Mouse (Mus musculus) limb, embryonic 13.5 days (tissue): ENCODE results near the gene Psmd1. TPM values are rescaled to one million over a fixed set of nuclear protein-coding genes. Genes with fewer than 3 reads are reported as not detected.
"Not testable (repeated sequence)": the region's sequence is repeated elsewhere in the genome, so short reads cannot be mapped to it uniquely, and the experiment has no call there.

Experiments used
- ATAC-seq: fragments of 200-750 bp; cut with Nextera tagmentation; 2 replicates; pipeline ENCODE4 v1.8.0; 2017; ENCODE audit warnings: low read depth, moderate number of reproducible peaks, moderate TSS enrichment; ENCODE audit not compliant: low FRiP score
- H3K27ac ChIP-seq: fragments of 300-500 bp; sonication (generic); 2 replicates; pipeline ENCODE4 v1.5.1; 2015; ENCODE audit warnings: inconsistent platforms, mild to moderate bottlenecking, moderate library complexity
- H3K27me3 ChIP-seq: fragments of 300-500 bp; sonication (generic); 2 replicates; pipeline ENCODE4 v1.6.1; 2015; ENCODE audit warnings: mild to moderate bottlenecking, inconsistent platforms
- H3K36me3 ChIP-seq: fragments of 300-500 bp; sonication (generic); 2 replicates; pipeline ENCODE4 v1.6.1; 2015; ENCODE audit warnings: inconsistent platforms, mild to moderate bottlenecking, moderate library complexity
- H3K4me1 ChIP-seq: fragments of 300-500 bp; sonication (generic); 2 replicates; pipeline ENCODE4 v1.6.1; 2015; ENCODE audit warnings: inconsistent platforms
- H3K4me2 ChIP-seq: fragments of 300-500 bp; sonication (generic); replicated peaks from 2 replicates; pipeline ENCODE4 v1.6.1; 2015; ENCODE audit warnings: inconsistent platforms, mild to moderate bottlenecking, moderate library complexity
- H3K4me3 ChIP-seq: fragments of 300-500 bp; sonication (generic); 2 replicates; pipeline ENCODE4 v1.5.1; 2015; ENCODE audit warnings: moderate library complexity, mild to moderate bottlenecking, inconsistent platforms
- H3K9ac ChIP-seq: fragments of 300-500 bp; sonication (generic); 2 replicates; pipeline ENCODE4 v1.6.1; 2015; ENCODE audit warnings: mild to moderate bottlenecking, inconsistent platforms
- H3K9me3 ChIP-seq: fragments of 300-500 bp; sonication (generic); 2 replicates; pipeline ENCODE4 v1.6.1; 2016; ENCODE audit warnings: inconsistent platforms
- WGBS: fragments of 180-500 bp; shearing (Covaris S2); methylation state at CpG from one replicate; pipeline ENCODE4 v1.1.7; 2015; 5-methylcytosine and 5-hydroxymethylcytosine counted together
- polyA plus RNA-seq: library from polyadenylated mRNA; unstranded; fragments of >200 nt; fragmentation: Nextera tagmentation; extraction: Ambion mirVana; gene quantifications from 2 replicates; pipeline ENCODE4 v1.2.1, GENCODE M21; 2015

Psmd1 gene
- polyA plus RNA-seq: 179 TPM in 2 replicates

DNA sequence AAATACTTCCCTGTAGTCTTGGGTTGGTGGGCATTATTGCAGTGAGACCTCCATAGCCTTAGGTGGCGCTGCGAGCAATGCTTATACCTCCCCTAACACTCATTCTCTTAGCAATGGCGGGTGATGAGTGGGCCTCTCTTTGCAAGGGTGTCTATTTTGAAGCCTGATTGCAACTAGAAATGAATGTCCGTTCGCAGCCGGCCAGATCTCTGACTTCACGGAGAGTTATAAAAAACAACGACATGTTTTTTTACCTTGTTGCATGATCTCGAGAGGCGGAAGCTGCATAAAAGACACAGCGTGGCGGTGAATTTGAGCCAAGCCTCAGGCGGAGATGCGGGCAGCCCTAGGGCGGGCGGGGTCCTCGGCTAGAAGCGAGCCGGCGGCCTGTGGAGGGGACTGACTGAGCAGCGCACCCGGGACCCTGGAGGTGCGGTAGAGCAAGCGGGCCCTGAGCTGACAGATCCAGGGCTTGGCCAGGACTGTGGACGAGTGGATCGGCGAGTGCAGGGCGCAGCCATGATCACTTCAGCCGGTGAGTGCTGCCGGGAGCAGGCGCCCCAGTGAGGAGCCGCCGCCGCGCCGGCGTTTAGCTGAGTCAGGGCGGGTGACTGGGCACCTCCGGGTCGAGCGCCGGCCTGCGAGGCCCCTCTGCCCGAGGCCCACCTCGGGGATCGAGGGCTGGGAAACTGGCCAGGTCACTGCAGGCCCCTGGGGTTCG is at the start of gene Psmd1:
Psmd1 (plus strand) TSS at position 117 of the 721 bp plus-strand sequence.
- peak within 1 kb of the TSS; percentile 98 for H3K4me3 ChIP-seq
- H3K27me3 ChIP-seq: no peaks in the 10 kb centered on the region
- WGBS: under 1% methylated on average over 47 of the region's 47 CpGs
- H3K36me3 ChIP-seq: peaks cover 4% of the 10 kb centered on the region
- peak within 1 kb of the TSS; percentile 93 for H3K4me2 ChIP-seq
- H3K9me3 ChIP-seq: no peaks in the 10 kb centered on the region
- ATAC-seq: peak; percentile 95
- H3K9ac ChIP-seq: peak within 1 kb of the TSS; percentile 99
- peaks cover 10% of the 10 kb centered on the region for H3K4me1 ChIP-seq
- peak within 1 kb of the TSS; percentile 72 for H3K27ac ChIP-seq

DNA sequence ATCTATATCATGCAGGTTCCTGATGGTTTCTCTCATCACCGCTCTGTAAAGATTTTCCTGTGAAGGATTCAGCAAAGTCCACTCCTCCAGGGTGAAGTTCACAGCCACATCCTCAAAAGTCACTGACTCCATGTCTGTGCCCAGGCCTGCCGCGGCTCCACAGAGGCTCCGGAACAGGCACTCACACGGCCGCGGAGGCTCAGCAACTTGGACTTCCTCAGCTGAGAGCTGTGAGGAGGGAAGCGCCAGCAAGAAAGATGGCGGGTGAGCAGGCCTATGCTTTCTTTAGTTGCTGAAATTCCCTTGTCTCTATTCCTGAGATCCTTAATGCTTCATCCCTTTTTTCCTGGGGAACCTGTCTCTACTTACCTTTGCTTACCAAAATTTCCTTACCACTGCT is 48.4 kb upstream of the Psmd1 start:
- not testable (repeated sequence) for H3K4me3 ChIP-seq, ATAC-seq, H3K9me3 ChIP-seq, H3K4me2 ChIP-seq, H3K36me3 ChIP-seq, H3K27ac ChIP-seq, H3K9ac ChIP-seq
- peaks cover 37% of the 10 kb centered on the region for H3K27me3 ChIP-seq
- 96% methylated on average over 9 of the region's 9 CpGs for WGBS
- H3K4me1 ChIP-seq: peaks cover 10% of the 10 kb centered on the region; the same call in 1 of the 2 replicates

DNA sequence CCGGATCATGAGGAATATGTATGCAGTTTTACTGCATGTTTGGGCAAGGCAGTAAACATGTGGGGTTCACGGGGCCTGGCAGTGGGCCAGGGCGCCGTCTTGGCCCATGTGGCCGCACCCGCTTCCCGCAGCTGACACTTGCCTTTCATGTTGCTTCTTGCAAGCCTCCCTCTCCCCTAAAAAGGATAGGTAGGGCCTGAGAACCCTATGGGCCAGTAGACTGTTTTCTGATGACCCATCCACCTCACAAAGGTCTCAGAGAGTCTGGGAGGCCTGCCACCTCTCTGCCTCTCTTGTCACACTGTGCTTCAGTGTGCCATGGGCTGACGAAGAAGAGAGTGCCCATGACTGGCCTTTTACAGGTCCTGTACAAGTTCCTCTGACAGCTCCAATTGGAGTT is 47.7 kb upstream of the Psmd1 start, which contains the start of gene Spata3:
Spata3 (plus strand) TSS at position 301 of the 400 bp plus-strand sequence.
- no peaks in the 10 kb centered on the region for H3K36me3 ChIP-seq
- no peak within 1 kb of the TSS for H3K4me3 ChIP-seq
- H3K9ac ChIP-seq: no peak within 1 kb of the TSS
- no peak within 1 kb of the TSS for H3K27ac ChIP-seq
- peaks cover 4% of the 10 kb centered on the region; the same call in 1 of the 2 replicates for H3K9me3 ChIP-seq
- peaks cover 10% of the 10 kb centered on the region; the same call in 1 of the 2 replicates for H3K4me1 ChIP-seq
- ATAC-seq: no peak
- peaks cover 42% of the 10 kb centered on the region for H3K27me3 ChIP-seq
- 89% methylated on average over 8 of the region's 8 CpGs for WGBS
- H3K4me2 ChIP-seq: no peak within 1 kb of the TSS

DNA sequence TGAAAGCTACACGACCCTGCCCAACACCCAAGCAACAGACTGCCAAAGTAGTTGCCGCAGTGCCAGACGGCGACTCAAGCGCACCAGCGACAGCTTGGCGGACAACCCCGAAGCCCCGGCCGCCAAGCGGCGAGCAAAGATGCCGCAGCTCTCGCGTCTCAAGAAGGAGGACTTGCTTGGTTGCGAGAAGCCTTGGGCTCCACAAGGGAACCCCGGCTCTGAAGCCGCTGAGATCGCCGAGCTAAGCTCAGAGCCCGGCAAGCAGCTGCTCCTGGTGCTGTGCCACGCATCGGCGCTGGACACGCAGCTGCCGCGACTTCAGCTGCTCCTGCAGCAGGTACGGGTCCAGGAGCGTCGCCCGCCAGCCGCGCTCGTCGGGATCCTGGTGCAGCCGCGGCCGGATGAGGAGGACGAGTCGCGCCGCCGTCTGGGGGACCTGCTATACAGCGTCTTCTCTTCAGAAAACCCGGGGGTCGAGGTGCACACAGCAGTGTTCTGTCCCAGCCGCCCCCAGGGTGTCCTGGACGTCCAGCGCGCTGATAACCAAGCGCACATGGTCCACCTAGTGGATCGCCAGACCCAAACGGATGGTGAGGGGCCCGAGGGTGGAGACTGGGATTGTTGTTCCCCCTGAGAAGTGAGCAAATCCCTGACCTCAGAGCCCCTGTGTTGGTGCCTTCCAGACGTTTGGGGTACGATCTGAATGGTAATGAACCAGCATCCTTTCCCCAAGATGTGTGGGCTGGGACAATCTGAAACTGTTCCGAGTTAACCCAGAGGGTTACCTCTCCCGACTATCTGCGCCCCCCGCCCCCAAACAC is 45.7 kb upstream of the Psmd1 start:
- Histone ChIP-seq H3K4me3 (peak overlapping the region; percentile 57), H3K9me3 (no peaks in the 10 kb centered on the region), H3K9ac (peak overlapping the region; percentile 62), H3K27me3 (peaks cover 48% of the 10 kb centered on the region), H3K27ac (no peak overlapping the region), H3K4me1 (peaks cover 10% of the 10 kb centered on the region; the same call in 1 of the 2 replicates), H3K4me2 (peak overlapping the region; percentile 94), H3K36me3 (no peaks in the 10 kb centered on the region)
- WGBS: 3% methylated on average over 60 of the region's 60 CpGs
- ATAC-seq: peak; percentile 69

DNA sequence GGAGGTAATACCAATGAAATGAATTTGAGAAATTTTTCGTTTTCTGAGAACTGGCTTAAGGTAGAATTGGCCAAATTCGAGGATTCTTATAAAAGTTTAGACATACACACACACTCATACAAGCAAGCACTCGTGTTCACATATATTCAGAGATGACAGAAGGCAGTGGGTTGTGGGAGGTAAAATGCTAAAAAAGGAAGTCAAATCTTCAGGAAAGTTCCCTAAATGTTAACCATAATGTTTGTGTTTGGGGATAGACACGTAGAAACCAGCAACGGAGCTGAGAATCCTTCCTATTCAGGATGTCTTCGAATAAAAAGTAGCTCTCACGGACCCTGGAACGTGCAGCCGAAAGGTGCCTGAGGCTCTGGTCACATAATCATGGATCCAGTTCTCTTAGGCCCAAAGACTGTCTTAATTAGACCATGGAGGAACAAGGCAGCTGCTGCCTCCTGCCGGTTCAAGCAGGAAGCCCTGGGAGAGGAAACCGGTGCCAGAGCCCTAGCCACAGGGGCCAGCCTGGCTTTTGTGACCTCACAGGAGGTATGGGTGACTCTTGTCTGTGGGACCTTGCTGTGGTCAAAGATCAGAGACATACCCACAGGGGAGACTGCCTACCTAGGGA is 42.7 kb upstream of the Psmd1 start:
- WGBS: 64% methylated on average over 11 of the region's 11 CpGs
- H3K9ac ChIP-seq: no peak overlapping the region
- H3K4me3 ChIP-seq: no peak overlapping the region
- H3K4me1 ChIP-seq: peaks cover 10% of the 10 kb centered on the region; the same call in 1 of the 2 replicates
- no peak overlapping the region for H3K27ac ChIP-seq
- H3K4me2 ChIP-seq: no peak overlapping the region
- no peaks in the 10 kb centered on the region for H3K36me3 ChIP-seq
- no peaks in the 10 kb centered on the region for H3K9me3 ChIP-seq
- no peak for ATAC-seq
- H3K27me3 ChIP-seq: peaks cover 46% of the 10 kb centered on the region

DNA sequence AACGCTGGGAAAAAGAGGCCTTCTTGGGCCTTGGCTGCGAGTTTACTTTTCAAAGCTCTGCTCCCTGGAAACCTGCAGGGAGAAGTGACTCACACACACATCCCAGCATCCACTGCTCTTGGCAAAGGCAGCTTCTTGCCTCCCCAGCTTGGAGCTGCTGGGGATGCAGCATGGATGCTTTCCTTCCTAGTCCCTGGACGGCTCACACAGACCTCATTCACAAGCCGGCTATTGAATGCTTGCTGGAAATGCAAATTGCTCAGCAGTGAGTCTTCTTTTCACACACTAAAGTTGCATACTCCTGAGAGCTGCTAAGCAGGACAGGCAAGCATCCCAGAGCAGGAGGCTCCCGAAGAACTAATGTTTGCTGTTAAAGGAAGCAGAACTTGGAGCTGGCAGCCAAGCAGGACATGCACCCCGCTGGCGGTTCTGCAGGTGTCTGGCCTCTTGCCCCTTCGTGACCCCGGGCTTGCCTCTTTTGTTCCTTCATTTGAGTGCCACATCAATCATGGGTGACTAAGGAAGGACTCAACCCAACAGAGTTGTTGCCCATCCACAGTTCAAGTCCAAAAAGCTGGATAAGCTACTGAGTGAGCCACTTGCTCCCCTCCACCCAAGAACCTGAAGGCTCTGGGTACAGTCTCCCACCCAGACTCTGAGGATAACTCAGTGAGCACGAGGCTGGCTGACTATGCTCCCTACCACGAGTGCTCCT is 31.8 kb upstream of the Psmd1 start:
- 23% methylated on average over 11 of the region's 11 CpGs for WGBS
- H3K36me3 ChIP-seq: no peaks in the 10 kb centered on the region
- no peaks in the 10 kb centered on the region for H3K4me1 ChIP-seq
- H3K27ac ChIP-seq: no peak overlapping the region
- H3K4me2 ChIP-seq: no peak overlapping the region
- H3K4me3 ChIP-seq: no peak overlapping the region
- H3K27me3 ChIP-seq: peaks cover 13% of the 10 kb centered on the region; the same call in 1 of the 2 replicates
- H3K9ac ChIP-seq: no peak overlapping the region
- ATAC-seq: no peak
- H3K9me3 ChIP-seq: no peaks in the 10 kb centered on the region

DNA sequence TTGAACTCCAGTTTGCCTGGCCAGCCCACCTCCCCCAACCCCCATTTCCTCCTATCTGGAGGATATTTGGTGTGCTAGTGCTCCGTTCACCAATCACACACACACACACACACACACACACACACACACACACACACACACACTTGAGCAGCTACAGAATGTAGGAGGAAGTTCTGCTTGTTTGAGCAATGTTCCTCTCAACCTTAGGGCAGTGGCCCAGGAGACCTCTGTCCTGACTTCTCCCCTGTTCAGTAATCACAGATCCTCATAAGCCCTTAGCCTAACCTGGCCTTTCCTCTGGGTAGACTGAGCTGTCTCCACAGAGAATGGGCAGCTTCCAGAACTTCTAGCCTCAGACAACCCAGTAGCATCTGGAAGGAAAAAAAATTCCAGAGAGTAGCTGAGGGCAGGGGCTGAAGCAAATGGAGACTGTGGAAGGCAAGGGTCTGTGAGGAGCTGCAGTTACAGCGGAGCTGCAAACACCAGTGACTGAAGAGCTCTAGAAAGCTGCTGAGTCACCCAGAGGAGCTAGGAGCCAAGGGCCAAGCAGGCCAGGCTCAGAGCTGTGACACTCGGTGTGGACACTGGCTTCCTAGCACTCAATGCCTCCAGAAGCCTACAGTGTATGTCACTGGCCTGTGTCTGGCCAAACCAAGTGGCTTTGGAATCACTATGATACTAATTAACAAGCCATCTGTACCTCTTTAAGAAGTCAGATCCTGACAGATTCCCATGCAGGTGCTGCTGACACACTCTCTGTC is 25.8 kb upstream of the Psmd1 start:
- WGBS: 60% methylated on average over 3 of the region's 3 CpGs

DNA sequence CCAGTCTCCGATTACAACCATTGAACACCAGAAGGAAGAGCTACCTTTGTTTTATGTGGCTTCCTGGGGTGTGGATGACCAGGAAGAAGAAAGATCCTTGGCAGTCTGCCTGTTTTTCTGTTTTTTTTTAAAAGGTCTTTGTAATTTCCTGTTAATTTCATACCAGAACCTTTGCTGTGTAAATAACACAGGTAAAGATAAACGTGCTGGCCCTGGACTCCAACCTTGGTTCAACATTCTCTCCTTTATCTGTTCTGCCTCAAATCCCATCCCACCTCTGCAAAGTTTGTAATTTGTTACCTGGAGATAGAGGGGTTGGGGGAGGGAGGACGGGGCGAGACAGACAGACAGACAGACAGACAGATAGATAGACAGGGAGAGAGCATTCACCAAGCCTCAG is 24.1 kb upstream of the Psmd1 start:
- H3K9me3 ChIP-seq: peaks cover 16% of the 10 kb centered on the region; the same call in 1 of the 2 replicates
- no peak overlapping the region for H3K9ac ChIP-seq
- no peak overlapping the region for H3K27ac ChIP-seq
- ATAC-seq: no peak
- no peak overlapping the region for H3K4me3 ChIP-seq
- H3K27me3 ChIP-seq: peaks cover 25% of the 10 kb centered on the region
- no peaks in the 10 kb centered on the region for H3K4me1 ChIP-seq
- WGBS: 68% methylated on average over 4 of the region's 4 CpGs
- no peak overlapping the region for H3K4me2 ChIP-seq
- H3K36me3 ChIP-seq: no peaks in the 10 kb centered on the region

More for the DNA sequence above, 25.8 kb upstream of the Psmd1 start:
- H3K27ac ChIP-seq: no peak overlapping the region
- peaks cover 8% of the 10 kb centered on the region for H3K27me3 ChIP-seq
- H3K9me3 ChIP-seq: peaks cover 16% of the 10 kb centered on the region; the same call in 1 of the 2 replicates
- no peak overlapping the region for H3K4me3 ChIP-seq
- no peak overlapping the region for H3K4me2 ChIP-seq
- H3K4me1 ChIP-seq: no peaks in the 10 kb centered on the region
- H3K36me3 ChIP-seq: no peaks in the 10 kb centered on the region
- no peak overlapping the region for H3K9ac ChIP-seq
- no peak for ATAC-seq

DNA sequence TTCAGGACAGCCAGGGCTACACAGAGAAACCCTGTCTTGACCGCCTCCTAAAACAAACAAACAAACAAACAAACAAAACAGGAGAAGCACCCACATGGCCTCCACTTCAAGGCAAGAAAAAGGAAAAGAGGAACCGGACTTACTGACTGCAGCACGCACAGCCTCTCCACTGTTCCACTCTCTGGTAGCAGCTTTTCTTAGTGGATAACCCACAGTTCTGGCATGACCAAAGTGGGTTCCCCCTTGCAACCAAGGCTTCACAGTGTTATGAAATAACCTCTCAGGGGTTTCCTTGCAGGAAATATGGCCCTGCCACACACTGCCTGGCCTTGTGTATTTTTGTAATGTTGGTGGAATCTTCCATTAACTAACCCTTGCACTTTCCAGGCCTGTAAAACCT is 23.4 kb upstream of the Psmd1 start:
- Histone ChIP-seq H3K36me3 (no peaks in the 10 kb centered on the region), H3K27me3 (peaks cover 32% of the 10 kb centered on the region), H3K27ac (no peak overlapping the region), H3K9ac (no peak overlapping the region), H3K4me2 (no peak overlapping the region), H3K4me1 (no peaks in the 10 kb centered on the region), H3K9me3 (peaks cover 16% of the 10 kb centered on the region; the same call in 1 of the 2 replicates), H3K4me3 (no peak overlapping the region)
- ATAC-seq: no peak
- 97% methylated on average over 3 of the region's 3 CpGs for WGBS

DNA sequence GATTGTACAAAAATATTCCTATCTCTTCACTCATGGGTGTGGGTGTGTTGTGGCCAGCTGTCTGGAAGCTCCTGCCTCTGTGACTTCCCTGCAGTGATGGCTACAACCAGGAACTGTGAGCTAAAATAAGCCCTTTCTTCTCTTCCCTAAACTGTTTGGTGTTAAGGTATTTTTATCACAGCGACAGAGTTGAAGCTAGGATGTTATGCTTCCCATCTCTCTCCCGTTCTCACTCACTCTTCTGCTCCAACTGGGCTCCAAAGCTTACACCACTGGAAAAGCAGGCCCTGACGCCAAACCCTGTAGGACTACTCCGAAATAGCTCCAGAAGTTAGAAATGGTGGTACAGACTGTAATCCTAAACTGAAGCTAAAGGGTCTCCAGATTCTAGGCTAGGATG is 19.1 kb upstream of the Psmd1 start:
- ATAC-seq: no peak
- Histone ChIP-seq H3K27me3 (peaks cover 68% of the 10 kb centered on the region), H3K4me3 (no peak overlapping the region), H3K4me2 (no peak overlapping the region), H3K9ac (no peak overlapping the region), H3K27ac (no peak overlapping the region), H3K4me1 (peaks cover 9% of the 10 kb centered on the region), H3K9me3 (peaks cover 16% of the 10 kb centered on the region; the same call in 1 of the 2 replicates), H3K36me3 (no peaks in the 10 kb centered on the region)
- WGBS: 56% methylated on average over 4 of the region's 4 CpGs
